Mouse (Mus musculus) myocyte (in vitro differentiated cells): ENCODE measurements around the gene Rnf214. TPM values are rescaled to one million over a fixed set of nuclear protein-coding genes. Genes with fewer than 3 reads are reported as not detected.

Experiments used
- H3K27me3 ChIP-seq: one replicate; pipeline ENCODE4 v1.6.1; 2011; ENCODE audit not compliant: control insufficient read depth, insufficient read depth, insufficient read length
- H3K36me3 ChIP-seq: one replicate; pipeline ENCODE4 v1.6.1; 2011; ENCODE audit not compliant: control insufficient read depth, insufficient read depth
- H3K4me2 ChIP-seq: one replicate; pipeline ENCODE4 v1.6.1; 2011; ENCODE audit warnings: low read depth, control low read depth
- H3K4me3 ChIP-seq: one replicate; pipeline ENCODE4 v1.5.1; 2011; ENCODE audit warnings: mild to moderate bottlenecking, control low read depth, moderate library complexity
- H3K79me2 ChIP-seq: one replicate; pipeline ENCODE4 v1.6.1; 2011; ENCODE audit not compliant: control insufficient read depth, insufficient read depth
- H3ac ChIP-seq: one replicate; pipeline ENCODE4 v1.6.1; 2011; ENCODE audit not compliant: control insufficient read depth, insufficient read length
- CEBPB ChIP-seq: IDR thresholded peaks from 2 replicates; pipeline ENCODE4 v1.6.1; 2011; ENCODE audit warnings: mild to moderate bottlenecking, moderate library complexity; ENCODE audit not compliant: poor library complexity, insufficient read depth, severe bottlenecking
- E2F4 ChIP-seq: IDR thresholded peaks from one replicate; pipeline ENCODE4 v1.6.1; 2011; ENCODE audit warnings: mild to moderate bottlenecking, control low read depth, moderate library complexity; ENCODE audit not compliant: insufficient read depth
- MAX ChIP-seq: IDR thresholded peaks from one replicate; pipeline ENCODE4 v1.6.1; 2011; ENCODE audit warnings: low read depth, mild to moderate bottlenecking, control low read depth
- MYOD1 ChIP-seq, 3 experiments: IDR thresholded peaks; one replicate each; pipeline ENCODE4 v1.6.1; 2011; ENCODE audit warnings: control low read depth in 2 of 3, low read depth in 2 of 3, mild to moderate bottlenecking in 2 of 3, moderate library complexity in 1 of 3; ENCODE audit not compliant: insufficient read length in 2 of 3, control insufficient read depth in 1 of 3
- MYOG ChIP-seq, 3 experiments: IDR thresholded peaks; one replicate each; pipeline ENCODE4 v1.6.1; 2011; ENCODE audit warnings: control low read depth in 2 of 3, low read depth in 2 of 3, mild to moderate bottlenecking in 2 of 3; ENCODE audit not compliant: insufficient read length in 2 of 3, control insufficient read depth in 1 of 3, insufficient read depth in 1 of 3
- POLR2A ChIP-seq: IDR thresholded peaks from one replicate; pipeline ENCODE4 v1.6.1; 2011; ENCODE audit warnings: low read depth, mild to moderate bottlenecking, control low read depth, moderate library complexity; ENCODE audit not compliant: insufficient read length
- POLR2AphosphoS2 ChIP-seq: IDR thresholded peaks from one replicate; pipeline ENCODE4 v1.6.1; 2011; ENCODE audit warnings: low read depth, control low read depth; ENCODE audit not compliant: insufficient read length
- REST ChIP-seq: IDR thresholded peaks from one replicate; pipeline ENCODE4 v1.6.1; 2011; ENCODE audit warnings: mild to moderate bottlenecking, control low read depth, moderate library complexity; ENCODE audit not compliant: insufficient read depth, insufficient read length
- SRF ChIP-seq: IDR thresholded peaks from one replicate; pipeline ENCODE4 v1.6.1; 2011; ENCODE audit warnings: low read depth; ENCODE audit not compliant: control insufficient read depth, insufficient read length
- TCF12 ChIP-seq: IDR thresholded peaks from one replicate; pipeline ENCODE4 v1.6.1; 2011; ENCODE audit warnings: mild to moderate bottlenecking, control low read depth; ENCODE audit not compliant: poor library complexity, insufficient read depth, severe bottlenecking
- TCF3 ChIP-seq: IDR thresholded peaks from one replicate; pipeline ENCODE4 v1.6.1; 2011; ENCODE audit warnings: low read depth, control low read depth; ENCODE audit not compliant: insufficient read length
- USF1 ChIP-seq: IDR thresholded peaks from one replicate; pipeline ENCODE4 v1.6.1; 2011; ENCODE audit warnings: low read depth, mild to moderate bottlenecking, control low read depth, moderate library complexity
- polyA plus RNA-seq: library from polyadenylated mRNA; unstranded; fragments of >200 nt; fragmentation: generic; extraction: Trizol; gene quantifications from one replicate; pipeline ENCODE4 v1.2.1, GENCODE M21; 2012; ENCODE audit warnings: missing spikeins

Gene Rnf214
- polyA plus RNA-seq, 1 experiment, result 14.6 TPM

DNA sequence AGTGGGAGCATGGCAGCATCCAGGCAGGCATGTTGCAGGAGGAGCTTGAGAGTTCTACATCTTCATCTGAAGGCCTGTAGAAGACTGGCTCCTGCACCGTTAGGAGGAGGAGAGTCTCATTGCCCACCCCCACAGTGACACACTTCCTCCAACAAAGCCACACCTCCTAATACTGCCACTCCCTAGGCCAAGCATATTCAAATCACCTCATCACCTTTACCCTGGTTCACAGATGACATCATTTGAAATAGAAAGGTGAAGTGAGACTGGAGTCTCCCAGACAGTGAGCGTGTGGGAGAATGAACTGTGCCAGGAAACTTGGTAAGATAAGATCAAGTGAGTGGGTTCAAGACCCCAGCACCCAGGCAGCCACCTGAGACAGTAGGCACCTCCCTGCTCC lies 73.2 kb downstream of the Rnf214 start:
- H3K27me3 ChIP-seq, result no peaks in the 10 kb centered on the region
- H3K4me3 ChIP-seq, result no peak overlapping the region
- H3K79me2 ChIP-seq, result no peaks in the 10 kb centered on the region
- no peak overlapping the region for H3ac ChIP-seq
- no peaks in the 10 kb centered on the region for H3K36me3 ChIP-seq
- no peak for TF ChIP-seq POLR2A
- TF ChIP-seq TCF12, result no peak
- TF ChIP-seq MYOD1 (IDR thresholded peaks at IDR 0.05; ENCODE audit: control insufficient read depth in 1 of 3, insufficient read length in 2 of 3, low read depth in 2 of 3), result no peak
- TF ChIP-seq MYOG (IDR thresholded peaks at IDR 0.05; ENCODE audit: control insufficient read depth in 1 of 3, insufficient read depth in 1 of 3, insufficient read length in 2 of 3, low read depth in 2 of 3), result no peak
- no peak for TF ChIP-seq TCF3
- TF ChIP-seq SRF, result no peak
- no peak for TF ChIP-seq MAX
- no peak for TF ChIP-seq E2F4
- TF ChIP-seq CEBPB, result no peak
- no peak for TF ChIP-seq USF1
- TF ChIP-seq REST, result no peak
- TF ChIP-seq POLR2AphosphoS2, result no peak
- no peak overlapping the region for H3K4me2 ChIP-seq

DNA sequence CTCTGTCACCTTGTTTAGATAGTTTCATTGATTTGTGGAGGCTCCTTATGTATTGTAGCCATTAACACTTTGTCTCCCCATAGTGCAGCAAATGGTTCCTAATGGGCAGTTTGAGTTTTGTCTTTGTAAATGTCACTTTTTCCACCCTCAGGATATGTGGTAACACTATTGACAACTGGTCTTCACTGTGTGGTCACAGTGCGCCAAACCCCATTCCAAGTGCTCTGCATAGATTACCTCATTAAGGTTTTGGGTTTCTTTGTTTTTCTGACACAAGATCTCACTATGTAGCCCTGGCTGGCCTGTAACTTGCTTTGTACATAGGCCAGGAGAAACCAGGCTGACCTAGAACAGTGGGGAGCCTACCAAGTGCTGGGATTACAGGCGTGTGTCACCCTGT lies 73.8 kb downstream of the Rnf214 start:
- Histone ChIP-seq H3K36me3 (no peaks in the 10 kb centered on the region), H3K27me3 (no peaks in the 10 kb centered on the region), H3ac (no peak overlapping the region), H3K79me2 (no peaks in the 10 kb centered on the region), H3K4me3 (no peak overlapping the region), H3K4me2 (no peak overlapping the region)
- TF ChIP-seq POLR2A (no peak), E2F4 (no peak), POLR2AphosphoS2 (no peak), CEBPB (no peak), REST (no peak), TCF3 (no peak)

DNA sequence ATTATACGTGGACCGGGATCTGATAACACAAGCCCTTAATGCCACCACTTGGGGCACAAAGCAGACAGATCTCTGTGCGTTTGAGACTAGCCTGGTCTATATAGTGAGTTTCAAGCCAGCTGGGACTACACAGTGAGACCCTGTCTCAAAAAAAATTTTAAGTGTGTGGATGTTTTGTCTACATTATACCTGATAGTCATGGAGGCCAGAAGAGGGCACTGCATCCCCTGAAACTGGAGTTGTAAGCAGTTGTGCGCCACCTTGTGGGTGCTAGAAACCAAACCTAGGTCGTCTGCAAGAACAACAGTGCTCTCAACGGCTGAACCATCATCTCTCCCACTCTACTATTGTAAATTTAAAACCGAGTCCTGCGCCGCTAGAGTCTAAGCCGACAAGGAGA lies 77.6 kb downstream of the Rnf214 start:
- TF ChIP-seq MYOG (IDR thresholded peaks at IDR 0.05; ENCODE audit: control insufficient read depth in 1 of 3, insufficient read depth in 1 of 3, insufficient read length in 2 of 3, low read depth in 2 of 3) (no peak), E2F4 (no peak), MYOD1 (IDR thresholded peaks at IDR 0.05; ENCODE audit: control insufficient read depth in 1 of 3, insufficient read length in 2 of 3, low read depth in 2 of 3) (no peak), TCF3 (no peak), POLR2AphosphoS2 (no peak), TCF12 (no peak), MAX (no peak), REST (no peak), USF1 (no peak), CEBPB (no peak), POLR2A (no peak), SRF (no peak)
- peak overlapping the region; percentile 53 for H3K4me3 ChIP-seq
- H3K79me2 ChIP-seq, result no peaks in the 10 kb centered on the region
- H3K27me3 ChIP-seq, result no peaks in the 10 kb centered on the region
- H3K36me3 ChIP-seq, result no peaks in the 10 kb centered on the region
- no peak overlapping the region for H3ac ChIP-seq
- H3K4me2 ChIP-seq, result peak overlapping the region; percentile 57

DNA sequence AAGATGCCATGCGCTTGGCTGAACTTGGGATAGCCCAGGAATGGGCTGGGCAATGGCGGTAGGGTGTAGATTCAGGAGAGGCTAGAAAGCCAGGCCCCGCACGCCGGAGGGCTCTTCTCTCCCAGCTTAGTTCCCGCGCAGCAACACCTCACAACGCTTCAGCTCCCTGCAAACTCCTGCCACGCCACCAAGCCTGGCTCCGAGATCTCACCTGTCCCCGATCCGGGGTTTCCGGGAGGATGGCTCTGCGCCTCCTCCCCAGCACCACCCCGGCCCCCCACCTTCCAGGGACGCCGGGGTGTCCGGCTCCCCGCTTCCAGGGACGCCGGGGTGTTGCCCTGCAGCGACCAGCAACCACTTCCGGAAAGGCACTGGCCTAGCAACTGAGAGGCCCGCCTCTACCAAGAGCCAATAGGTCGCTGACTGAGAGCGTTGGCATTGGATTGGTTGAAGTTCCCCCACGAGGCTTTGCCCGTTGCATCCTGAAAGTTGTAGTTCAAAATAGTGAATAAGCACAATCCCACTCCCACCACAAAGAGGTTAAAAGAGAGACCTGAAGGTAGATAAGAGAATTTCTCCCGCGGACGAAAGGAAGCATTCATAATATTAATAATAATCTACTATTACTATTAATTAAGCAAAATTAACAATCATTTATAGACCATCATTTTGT lies 78.3 kb downstream of the Rnf214 start, which contains the start of gene Cep164:
Cep164 (minus strand) TSS at position 401 of the 673 bp plus-strand sequence.
- H3K4me3 ChIP-seq, result peak within 1 kb of the TSS; percentile 53
- no peaks in the 10 kb centered on the region for H3K79me2 ChIP-seq
- peak within 1 kb of the TSS; percentile 75 for H3K4me2 ChIP-seq
- TF ChIP-seq POLR2A (peak; percentile 18), USF1 (peak; percentile 92), MYOG (IDR thresholded peaks at IDR 0.05; ENCODE audit: control insufficient read depth in 1 of 3, insufficient read depth in 1 of 3, insufficient read length in 2 of 3, low read depth in 2 of 3) (no peak)
- H3K36me3 ChIP-seq, result no peaks in the 10 kb centered on the region
- H3ac ChIP-seq, result peak within 1 kb of the TSS; percentile 46
- H3K27me3 ChIP-seq, result no peaks in the 10 kb centered on the region

DNA sequence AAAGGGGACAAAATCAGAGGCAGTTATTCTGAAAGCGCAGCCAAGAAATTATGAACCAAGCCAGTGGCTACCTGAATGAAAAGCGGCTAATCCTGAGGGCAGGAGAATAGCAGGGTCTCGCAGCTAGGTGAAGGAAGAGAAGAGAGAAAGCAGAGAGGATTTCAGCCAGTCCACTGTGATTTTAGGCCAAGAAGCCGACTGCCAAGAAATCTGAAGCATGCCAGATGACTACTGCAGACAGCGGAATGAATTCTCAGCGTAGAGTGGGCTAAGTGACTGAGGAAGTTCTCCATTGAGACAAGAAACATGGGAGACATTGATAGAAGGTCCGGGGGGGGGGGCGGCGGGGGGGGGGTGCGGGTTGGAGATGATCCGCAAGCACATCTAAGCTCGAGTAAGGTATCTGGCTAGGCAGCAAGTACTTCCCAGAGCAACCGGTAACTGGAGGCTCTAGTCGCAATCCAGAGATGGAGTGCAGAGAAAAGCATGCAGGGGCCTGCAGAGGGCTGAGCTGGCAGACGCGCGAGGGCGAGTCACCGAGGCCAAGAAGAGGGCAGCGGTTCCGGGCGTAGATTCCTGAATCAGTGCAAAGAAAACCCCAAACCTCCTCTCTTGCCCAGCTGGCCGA lies 78.9 kb downstream of the Rnf214 start:
- Histone ChIP-seq H3K79me2 (no peaks in the 10 kb centered on the region), H3K27me3 (no peaks in the 10 kb centered on the region), H3K4me3 (peak overlapping the region; percentile 53), H3K36me3 (no peaks in the 10 kb centered on the region), H3K4me2 (peak overlapping the region; percentile 75), H3ac (peak overlapping the region; percentile 46)
- TF ChIP-seq MAX (no peak), POLR2A (no peak), REST (no peak), E2F4 (no peak), USF1 (no peak), POLR2AphosphoS2 (no peak), CEBPB (no peak), MYOD1 (IDR thresholded peaks at IDR 0.05; ENCODE audit: control insufficient read depth in 1 of 3, insufficient read length in 2 of 3, low read depth in 2 of 3) (no peak), MYOG (IDR thresholded peaks at IDR 0.05; ENCODE audit: control insufficient read depth in 1 of 3, insufficient read depth in 1 of 3, insufficient read length in 2 of 3, low read depth in 2 of 3) (no peak), TCF12 (no peak)
